Mouse (Mus musculus) layer of hippocampus, postnatal 10 days (tissue): Measurements from ENCODE around the gene Doc2a. TPM values are rescaled to one million over a fixed set of nuclear protein-coding genes. Genes with fewer than 3 reads are reported as not detected.

Experiments
- DNase-seq, 2 experiments: peaks; one replicate each; pipeline ENCODE4 v3.0.0; 2021; ENCODE audit warnings: low spot score in 2 of 2
- long read RNA-seq: library from polyadenylated mRNA; stranded (forward); transcript quantifications from one replicate; pipeline ENCODE4 v2.0.0, GENCODE M21; 2023
- total RNA-seq, 2 experiments: library from RNA; stranded (reverse); gene quantifications; 2 replicates each; pipeline ENCODE4 v1.2.3; 2021

Gene Doc2a
- 10 to 100 TPM; 54.0 to 54.1 TPM for total RNA-seq
- long read RNA-seq, transcript Doc2a-201 (11 exons, 2,538 nt) = major isoform, 26 of 92 reads
- long read RNA-seq, partial matches to known transcripts = 20 of 92 reads
- long read RNA-seq, other reads (novel, unspliced or antisense) = 46 of 92 reads

DNA sequence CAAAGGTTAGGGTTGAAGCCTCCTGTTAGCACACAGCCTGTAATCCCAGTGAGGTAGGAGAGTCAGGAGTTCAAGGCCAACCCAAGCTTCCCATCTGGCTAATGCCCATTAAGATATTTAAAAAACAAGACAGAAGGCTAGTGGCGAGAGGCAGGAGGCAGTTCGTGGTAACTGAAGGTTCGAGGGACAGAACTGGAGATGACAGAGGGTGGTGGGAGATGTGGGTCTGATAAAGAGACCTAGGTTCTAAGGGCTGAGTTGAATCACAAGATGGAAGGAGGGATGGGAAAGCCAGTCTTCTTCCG is at the start of gene Doc2a:
TSS of gene Doc2a (plus strand) at position 301 of the 305 bp plus-strand sequence.
- DNase-seq = no peak

DNA sequence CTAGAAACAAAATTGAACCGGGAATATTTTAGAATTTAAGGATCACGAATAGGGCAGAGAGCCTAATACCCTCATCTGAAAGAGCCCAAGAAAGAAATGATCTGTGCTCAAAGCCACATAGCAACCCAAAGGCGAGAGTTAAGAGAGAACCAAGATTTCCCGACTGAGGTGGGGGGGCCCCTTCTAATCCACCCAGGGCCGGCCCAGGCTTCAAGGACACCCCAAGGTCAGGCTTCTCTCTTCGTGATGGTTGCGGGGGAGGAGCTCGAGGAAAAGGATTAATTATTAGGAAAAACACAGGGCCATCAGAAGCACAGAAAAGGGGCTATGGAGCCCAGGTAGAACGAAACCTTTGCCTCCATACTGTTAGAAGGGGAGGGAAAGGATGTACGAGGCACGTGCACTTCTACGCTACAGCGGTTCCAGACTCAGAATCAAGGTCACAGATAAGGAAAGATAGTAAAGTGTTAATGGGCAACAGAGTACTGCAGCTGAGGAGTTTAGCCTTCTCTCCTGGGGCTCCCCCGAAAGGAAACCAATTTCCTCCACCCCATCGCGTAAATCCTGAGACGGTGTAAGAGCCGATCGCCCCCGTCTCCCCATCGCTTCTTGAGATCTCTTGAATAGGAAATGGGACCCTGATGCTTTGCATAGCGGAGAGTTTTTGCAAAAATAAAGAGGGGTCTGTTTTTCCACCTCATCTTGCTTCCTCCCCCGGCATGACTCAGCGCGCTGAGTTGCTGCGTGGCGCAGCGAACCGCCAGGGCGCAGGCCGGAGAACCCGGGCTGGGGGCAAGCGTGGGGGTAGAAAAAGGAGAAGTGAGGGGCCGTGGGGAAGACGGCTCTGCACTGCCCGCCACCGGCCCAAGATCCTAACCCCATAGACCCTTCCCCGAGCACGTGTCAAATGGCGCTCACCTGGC is 48.8 kb upstream of the Doc2a start:
- DNase-seq = peak in 1 of 2 experiments; percentile 43

- peak; percentile 96 to 97 for DNase-seq
Measured at GRCm38 (mm10) chr7:126799050-126799467, 48.2 kb upstream of the Doc2a start.

DNA sequence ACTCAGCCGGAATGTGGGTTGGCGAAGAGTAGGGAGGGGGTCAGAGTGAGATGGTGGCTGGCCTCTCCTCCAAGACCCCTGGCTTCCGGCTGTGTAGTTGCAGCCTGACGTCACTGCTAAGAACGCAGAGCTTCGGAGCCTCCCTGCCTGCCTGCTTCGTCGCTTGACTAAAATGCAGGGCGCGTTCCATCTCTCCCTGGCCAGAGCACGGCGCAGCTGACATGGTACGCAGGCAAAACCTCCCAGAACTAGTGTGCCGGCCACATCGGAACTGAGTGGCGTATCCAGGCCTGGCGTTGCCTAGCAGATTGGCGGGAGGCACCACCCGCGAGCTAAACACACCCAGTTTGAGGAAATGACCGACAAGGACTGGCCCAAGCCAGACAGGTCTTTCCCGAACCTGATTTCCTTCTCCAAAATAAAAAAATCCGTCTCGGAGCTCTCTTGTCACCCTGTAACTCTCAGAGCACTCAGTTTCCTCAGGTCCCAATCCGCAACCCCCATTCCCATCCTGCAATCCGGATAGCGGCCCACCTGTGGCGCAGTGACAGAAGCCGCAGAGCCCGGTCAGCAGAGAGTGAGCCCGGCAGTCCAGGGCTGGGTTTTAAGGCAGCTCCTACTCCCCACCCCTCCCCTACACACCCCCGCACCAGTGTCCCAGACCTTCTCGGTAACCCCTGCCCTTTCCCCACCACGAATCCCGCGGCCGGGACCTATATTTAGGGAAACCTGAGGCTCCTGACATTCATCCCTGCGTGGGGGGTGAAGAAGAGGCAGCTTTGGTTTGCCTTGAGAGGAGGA is 47.5 kb upstream of the Doc2a start:
- peak in 1 of 2 experiments; percentile 84 for DNase-seq

DNA sequence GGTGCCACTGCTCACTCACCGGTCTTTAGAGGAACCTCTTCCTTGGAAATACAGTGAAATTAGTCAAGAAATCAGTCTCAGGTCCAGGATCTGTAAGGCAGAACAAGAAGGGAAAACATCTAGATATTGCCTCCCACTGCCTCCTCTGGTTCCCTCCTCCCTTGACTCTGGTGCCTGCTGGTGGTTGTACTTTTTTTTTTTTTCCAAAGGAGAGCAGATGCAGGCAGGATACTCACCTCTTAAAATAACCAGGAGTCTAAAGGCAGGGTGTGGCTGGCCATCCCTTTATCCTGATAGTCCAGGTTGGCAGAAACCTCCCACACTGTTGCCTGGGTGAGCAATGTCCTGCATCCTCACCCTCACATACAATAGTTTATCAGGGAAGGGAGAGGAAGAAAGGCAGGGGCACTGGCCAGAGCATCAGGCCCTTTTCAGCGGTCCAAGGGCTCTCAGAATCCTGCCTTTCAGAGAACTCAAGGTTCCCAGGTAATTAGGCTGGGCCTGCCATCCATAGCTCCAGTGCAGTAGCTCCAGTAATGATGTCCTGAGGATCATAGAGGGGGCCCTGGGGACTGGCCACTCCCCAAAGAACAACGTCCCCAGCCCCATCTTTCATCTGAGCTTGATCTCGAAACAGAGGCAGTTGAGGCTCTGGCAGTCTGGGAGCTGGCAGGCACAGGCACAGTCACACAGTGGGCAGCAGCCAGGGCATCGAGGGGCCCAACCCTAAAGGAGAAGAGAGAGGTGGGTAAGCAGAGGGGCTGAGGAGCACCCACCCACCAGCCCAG is 46.8 kb upstream of the Doc2a start:
- no peak for DNase-seq

DNA sequence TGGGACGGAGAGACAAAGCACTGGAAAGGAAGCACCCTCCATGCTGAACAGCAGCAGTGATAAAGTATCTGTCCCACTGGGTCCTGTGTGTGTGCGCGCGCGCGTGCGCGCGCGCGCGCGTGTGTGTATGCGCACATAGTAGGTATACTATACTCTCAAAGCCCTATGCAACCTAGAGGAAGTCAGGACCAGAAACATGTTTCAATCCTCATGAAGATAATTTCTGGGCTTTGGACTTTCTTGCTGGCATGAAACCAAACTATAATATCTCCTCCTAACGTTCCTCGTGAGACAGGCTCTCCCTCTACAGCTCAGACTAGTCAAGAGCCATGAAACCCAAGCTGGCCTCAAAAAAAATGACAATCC is 46.2 kb upstream of the Doc2a start:
- no peak for DNase-seq

DNA sequence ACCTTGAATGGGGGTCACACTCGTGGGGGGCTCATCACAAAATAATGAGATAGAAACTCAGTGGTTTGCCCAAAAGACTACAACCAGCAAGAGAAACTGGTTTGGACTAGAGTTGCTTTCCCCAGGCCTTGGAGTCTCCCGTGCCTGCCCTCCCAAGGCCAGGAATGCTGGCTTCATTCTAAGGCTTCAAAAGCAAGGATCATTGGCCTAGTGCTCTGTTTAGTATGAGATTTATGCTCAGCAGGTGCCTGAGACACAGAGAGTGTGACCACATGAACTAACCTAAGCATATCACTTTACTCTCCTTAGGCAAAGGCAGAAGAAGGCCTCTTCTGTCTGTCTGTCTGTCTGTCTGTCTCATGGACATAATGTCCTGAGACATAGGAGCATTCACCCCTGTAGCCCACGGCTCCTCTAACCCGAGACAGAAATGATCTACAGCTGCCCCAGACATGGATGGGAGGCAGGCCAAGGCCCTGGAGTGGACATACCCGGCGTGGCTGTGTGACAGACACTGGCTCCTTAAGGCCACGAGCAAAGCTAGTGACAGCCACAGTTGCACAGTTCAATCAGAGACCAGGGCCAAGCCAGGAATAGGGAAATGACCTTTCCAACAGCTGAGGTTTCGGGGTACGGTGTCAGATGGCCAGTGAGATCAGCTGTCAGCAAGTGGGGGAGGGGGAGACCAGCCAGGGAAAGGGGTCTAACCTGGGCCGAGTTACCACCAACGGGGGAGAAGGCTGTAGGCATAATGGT is 44.9 kb upstream of the Doc2a start:
- DNase-seq = no peak

GRCm38 (mm10) chr7:126803181-126803580 is 44.0 kb upstream of the Doc2a start:
- no peak for DNase-seq

GRCm38 (mm10) chr7:126803751-126804150 is 43.5 kb upstream of the Doc2a start:
- no peak for DNase-seq

DNA sequence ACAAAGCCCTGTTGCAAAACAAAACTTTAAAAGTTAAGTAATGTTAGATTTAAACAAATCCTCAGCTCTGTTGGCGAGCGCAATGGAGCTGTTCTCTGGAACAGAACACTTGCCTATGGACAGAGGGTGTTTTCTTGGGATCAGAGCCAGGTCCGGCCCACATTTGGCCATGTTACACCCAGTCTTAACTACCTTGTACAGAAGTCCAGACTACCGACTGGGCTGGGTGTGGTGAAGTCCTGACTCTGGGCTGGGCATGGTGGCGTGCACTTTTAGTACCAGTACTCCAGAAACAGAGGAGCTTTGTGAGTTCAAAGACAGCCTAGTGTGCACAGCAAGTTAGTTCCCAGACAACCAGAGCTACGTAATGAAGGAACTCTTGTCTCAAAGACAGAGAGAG is 40.3 kb upstream of the Doc2a start:
- DNase-seq = no peak

- no peak for DNase-seq
Measured at GRCm38 (mm10) chr7:126807405-126807804, 39.8 kb upstream of the Doc2a start.

GRCm38 (mm10) chr7:126808703-126809455 is 38.3 kb upstream of the Doc2a start:
- peak; percentile 79 to 86 for DNase-seq

DNA sequence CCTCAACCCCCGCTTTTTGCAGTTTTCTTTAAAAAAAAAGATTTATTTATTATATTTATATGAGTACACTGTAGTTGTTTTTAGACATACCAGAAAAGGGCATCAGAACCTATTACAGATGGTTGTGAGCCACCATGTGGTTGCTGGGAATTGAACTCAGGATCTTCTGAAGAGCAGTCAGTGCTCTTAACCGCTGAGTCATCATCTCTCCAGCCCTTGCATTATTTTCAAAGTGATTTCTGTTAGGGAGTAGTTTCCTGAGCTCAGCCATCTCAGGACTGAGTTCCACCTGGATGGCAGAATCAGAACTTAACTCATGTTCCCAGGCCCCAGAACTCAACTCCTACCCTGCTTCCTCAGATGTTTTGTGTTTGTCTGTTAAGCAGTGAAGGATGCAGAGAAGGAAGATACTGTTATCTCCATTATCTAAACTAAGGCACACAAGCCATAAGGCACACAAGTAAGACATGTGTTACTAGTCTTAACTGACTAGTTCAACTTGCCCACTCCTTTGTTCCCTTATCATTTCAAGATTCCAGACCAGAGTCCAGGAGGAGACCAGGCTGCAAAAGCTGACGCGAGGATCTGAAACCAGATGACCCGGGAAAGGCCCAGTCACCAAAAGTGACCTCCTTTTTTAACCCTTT is 37.4 kb upstream of the Doc2a start:
- DNase-seq = no peak

GRCm38 (mm10) chr7:126815726-126816222 is 31.4 kb upstream of the Doc2a start:
- no peak for DNase-seq

- DNase-seq = no peak
Measured at GRCm38 (mm10) chr7:126816494-126816893, 30.7 kb upstream of the Doc2a start.

DNA sequence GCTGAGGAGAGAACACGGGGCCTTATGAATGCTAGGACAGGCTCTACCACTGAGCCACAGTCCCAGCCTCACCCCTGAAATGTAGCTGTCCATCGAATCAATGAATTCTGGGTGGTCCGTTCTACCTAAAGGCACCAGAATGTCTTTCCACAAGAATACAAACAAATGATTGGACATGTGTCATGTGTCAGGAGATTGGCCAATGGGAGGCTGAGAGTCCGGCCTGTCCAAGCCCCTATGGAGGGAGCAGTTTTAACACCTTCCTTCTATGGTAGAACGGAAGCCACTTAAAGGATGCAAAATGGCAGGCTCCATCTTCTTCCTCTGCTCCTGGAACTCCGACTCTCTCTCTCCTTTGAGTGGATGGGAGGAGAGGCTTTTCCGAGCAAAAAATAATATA is 29.6 kb upstream of the Doc2a start:
- DNase-seq = no peak

DNA sequence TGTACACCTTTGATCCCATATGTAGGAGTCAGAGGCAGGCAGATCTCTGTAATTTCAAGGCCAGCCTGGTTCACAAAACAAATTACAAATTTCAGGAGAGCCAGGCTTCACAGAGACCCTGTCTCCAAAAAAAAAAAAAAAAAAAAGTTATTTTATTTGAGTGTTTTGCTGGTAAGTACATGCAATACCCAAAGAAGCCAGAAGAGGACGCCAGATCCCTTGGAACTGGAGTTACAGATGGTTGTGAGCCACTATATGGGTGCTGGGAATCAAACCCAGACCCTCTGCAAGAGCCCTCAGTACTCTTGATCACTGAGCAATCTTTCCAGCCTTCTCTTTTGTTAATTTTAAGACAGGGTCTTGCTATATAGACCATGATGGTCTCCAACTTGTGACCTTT is 28.4 kb upstream of the Doc2a start:
- no peak for DNase-seq

DNA sequence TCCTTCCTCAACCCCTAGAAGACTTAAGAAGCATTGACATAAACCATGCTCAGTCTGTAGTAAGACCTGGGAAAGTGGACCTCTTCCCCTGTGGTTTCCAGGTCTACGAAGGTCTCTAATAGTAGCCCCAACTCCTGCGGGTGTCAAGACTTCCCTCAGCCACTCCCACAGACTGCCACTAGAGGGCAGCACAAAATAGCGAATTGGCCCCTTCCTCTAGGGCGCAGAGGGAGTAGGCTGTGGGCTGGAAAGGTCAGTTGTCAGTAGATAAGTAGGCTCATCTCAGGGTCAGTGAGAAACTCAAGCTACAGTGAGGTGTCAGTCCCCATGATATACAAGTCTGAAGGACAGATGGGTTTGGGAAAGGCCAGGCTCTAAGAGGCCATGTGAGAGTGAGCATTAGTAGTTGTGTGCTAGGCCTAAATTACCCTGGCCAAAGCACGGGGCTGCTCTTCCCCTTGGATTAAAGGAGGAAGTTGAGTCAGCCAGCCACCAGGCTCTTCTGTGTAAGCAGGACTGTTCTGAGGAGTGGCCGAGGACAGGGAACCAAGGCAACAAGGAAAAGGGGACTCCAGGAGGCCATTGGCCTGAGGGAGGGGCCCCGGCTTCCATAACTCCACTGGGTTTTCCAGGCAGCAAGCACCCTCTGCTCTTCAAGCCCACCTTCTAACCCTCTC is 25.2 kb upstream of the Doc2a start:
- DNase-seq = peak; percentile 84 to 88

DNA sequence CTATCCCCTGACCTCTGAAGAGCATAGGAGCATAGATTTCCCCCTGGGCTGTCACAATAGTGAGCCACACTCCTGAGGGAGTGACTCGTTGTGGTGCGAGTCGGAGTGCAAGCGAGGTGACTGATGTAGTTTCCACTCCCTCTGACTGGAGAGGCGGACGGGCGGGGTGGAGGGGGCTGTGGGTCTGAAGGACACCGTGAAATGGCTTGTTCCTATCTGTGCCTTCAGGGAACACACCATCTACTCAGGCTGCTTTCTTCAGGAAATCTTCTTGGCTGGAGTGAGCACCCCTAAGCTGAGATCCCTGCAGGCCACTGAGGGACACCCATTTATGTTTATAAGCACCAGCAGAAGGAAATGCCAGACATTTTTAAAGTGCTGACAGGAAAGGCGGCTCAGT is 24.5 kb upstream of the Doc2a start:
- DNase-seq = no peak
